ENCODE assay signal across 9 mouse cellular contexts in the genomic region with DNA sequence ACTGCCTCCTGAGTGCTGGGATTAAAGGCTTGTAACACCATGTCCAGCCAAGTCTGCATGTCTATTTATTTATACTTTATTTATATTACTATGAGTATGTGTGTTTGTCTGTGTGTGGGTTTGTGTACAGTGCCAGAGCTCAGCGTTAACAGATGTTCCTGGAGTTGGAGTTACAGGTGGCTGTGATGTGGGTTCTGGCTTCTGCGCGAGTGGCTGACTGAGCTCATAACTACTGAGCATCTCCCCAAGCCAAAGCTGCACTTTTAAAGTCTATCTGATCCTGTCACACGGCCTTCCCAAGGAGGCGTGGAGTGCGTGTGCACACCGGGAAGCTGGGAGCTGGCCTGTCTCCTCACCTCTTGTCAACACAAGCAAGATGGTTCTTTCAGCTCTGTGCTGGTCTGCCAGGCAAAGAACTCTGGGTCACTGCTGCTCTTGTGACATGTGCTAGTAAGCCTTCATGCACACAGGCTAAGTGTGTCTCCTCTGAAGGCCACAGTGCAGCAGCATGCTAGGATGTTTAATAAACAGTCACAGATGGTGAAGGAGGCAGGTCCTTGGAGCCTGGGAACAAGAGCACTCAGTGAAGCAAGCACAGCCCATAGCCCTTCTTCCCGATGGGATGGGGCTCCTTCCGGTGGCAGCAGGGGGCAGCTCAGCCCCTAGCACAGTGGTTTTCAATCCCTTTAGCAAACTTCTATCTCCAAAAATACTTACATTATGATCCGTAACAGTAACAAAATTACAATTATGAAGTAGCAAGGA. TPM values are rescaled to one million over a fixed set of nuclear protein-coding genes. Genes with fewer than 3 reads are reported as not detected.
A peak's percentile ranks its signal among the peaks of the same experiment; 100 is the strongest.
DNase-seq lines count a peak whose midpoint lies in the region; ATAC-seq lines count a peak whose summit lies in the region.
"Had no signal": no experiment of that assay in that cellular context is flagged by ENCODE, and none has a peak within 500 bp of the region (broad histone marks: within the 10 kb centered on the region; RNA-seq: fewer than 3 reads in every experiment).

No protein-coding gene starts in this region.

- H3K27me3 ChIP-seq in lung, embryonic 15.5 days = no peaks in the 10 kb centered on the region
- H3K27me3 ChIP-seq in forebrain, embryonic 14.5 days (replicated peaks; ENCODE audit: control insufficient read depth, insufficient read depth, low read length) = no peaks in the 10 kb centered on the region
- H3K27me3 ChIP-seq in limb, embryonic 10.5 days (ENCODE audit: low read depth, poor library complexity, severe bottlenecking) = no peaks in the 10 kb centered on the region
- no peaks in the 10 kb centered on the region for H3K27me3 ChIP-seq in stomach, embryonic 16.5 days (ENCODE audit: control insufficient read depth, insufficient read depth, low read length)

- no peaks in the 10 kb centered on the region for H3K36me3 ChIP-seq in lung, embryonic 15.5 days
- H3K36me3 ChIP-seq in forebrain, embryonic 14.5 days (ENCODE audit: control insufficient read depth, insufficient read depth, low read length) = no peaks in the 10 kb centered on the region
- H3K36me3 ChIP-seq in limb, embryonic 10.5 days = no peaks in the 10 kb centered on the region
- H3K36me3 ChIP-seq in stomach, embryonic 16.5 days (ENCODE audit: control insufficient read depth, insufficient read depth, low read length) = no peaks in the 10 kb centered on the region

- no peak overlapping the region; the same call in 1 of the 2 replicates for H3K4me2 ChIP-seq in lung, embryonic 15.5 days
- H3K4me2 ChIP-seq in forebrain, embryonic 14.5 days (ENCODE audit: low read length) = no peak overlapping the region
- H3K4me2 ChIP-seq in stomach, embryonic 16.5 days (ENCODE audit: low read depth, low read length) = no peak overlapping the region

- H3K4me1 ChIP-seq in lung, embryonic 15.5 days = peaks cover 36% of the 10 kb centered on the region
- H3K4me1 ChIP-seq in forebrain, embryonic 14.5 days (ENCODE audit: control insufficient read depth, insufficient read depth, low read length) = peaks cover 3% of the 10 kb centered on the region; the same call in 1 of the 2 replicates
- peaks cover 32% of the 10 kb centered on the region for H3K4me1 ChIP-seq in limb, embryonic 10.5 days
- peaks cover 17% of the 10 kb centered on the region for H3K4me1 ChIP-seq in stomach, embryonic 16.5 days (ENCODE audit: control insufficient read depth, insufficient read depth, low read length)

- no peak overlapping the region for H3K4me3 ChIP-seq in lung, embryonic 15.5 days
- no peak overlapping the region for H3K4me3 ChIP-seq in forebrain, embryonic 14.5 days (ENCODE audit: low read depth, low read length)
- no peak overlapping the region for H3K4me3 ChIP-seq in limb, embryonic 10.5 days
- H3K4me3 ChIP-seq in stomach, embryonic 16.5 days (replicated peaks; ENCODE audit: low read length) = no peak overlapping the region
- H3K4me3 ChIP-seq: gastrocnemius, adult 2 months had no signal

- 39% methylated on average over 10 of the region's 10 CpGs for WGBS in lung, embryonic 15.5 days
- WGBS in forebrain, embryonic 14.5 days = 62% methylated on average over 10 of the region's 10 CpGs
- WGBS in limb, embryonic 10.5 days = 70% methylated on average over 10 of the region's 10 CpGs
- WGBS in stomach, embryonic 16.5 days = 40% methylated on average over 10 of the region's 10 CpGs

- no peak overlapping the region for H3K9ac ChIP-seq in lung, embryonic 15.5 days
- no peak overlapping the region for H3K9ac ChIP-seq in forebrain, embryonic 14.5 days (ENCODE audit: low read length)
- H3K9ac ChIP-seq in stomach, embryonic 16.5 days (ENCODE audit: low read length) = no peak overlapping the region

- H3K27ac ChIP-seq in lung, embryonic 15.5 days = peak overlapping the region; percentile 75
- H3K27ac ChIP-seq in forebrain, embryonic 14.5 days (ENCODE audit: low read depth, low read length) = peak overlapping the region; percentile 14; the same call in 1 of the 2 replicates
- peak overlapping the region; percentile 70 for H3K27ac ChIP-seq in limb, embryonic 10.5 days
- peak overlapping the region; percentile 77 for H3K27ac ChIP-seq in stomach, embryonic 16.5 days (ENCODE audit: low read length)
- H3K27ac ChIP-seq: gastrocnemius, adult 2 months had no signal

- peak; percentile 43; the same call in 1 of the 2 replicates for ATAC-seq in lung, embryonic 15.5 days (ENCODE audit: borderline replicate concordance, extremely low read depth, low FRiP score, low TSS enrichment)
- ATAC-seq in forebrain, embryonic 14.5 days = peak; percentile 62
- ATAC-seq in stomach, embryonic 16.5 days (ENCODE audit: insufficient read depth, low FRiP score) = 0 out of 2 replicates have a peak, but pooled peaks have one; percentile 14

- no peaks in the 10 kb centered on the region for H3K9me3 ChIP-seq in lung, embryonic 15.5 days
- no peaks in the 10 kb centered on the region for H3K9me3 ChIP-seq in forebrain, embryonic 14.5 days (replicated peaks; ENCODE audit: control insufficient read depth, low read length)
- H3K9me3 ChIP-seq in limb, embryonic 10.5 days (replicated peaks) = no peaks in the 10 kb centered on the region
- no peaks in the 10 kb centered on the region for H3K9me3 ChIP-seq in stomach, embryonic 16.5 days (replicated peaks; ENCODE audit: control insufficient read depth, low read length)

- DNase-seq in lung, postnatal 36 days = no peak
- DNase-seq in forebrain, embryonic 14.5 days (ENCODE audit: low spot score) = peak; percentile 27
- no peak for DNase-seq in limb, embryonic 10.5 days (ENCODE audit: low spot score)
- no peak for DNase-seq in yolk sac, embryonic 10.5 days (ENCODE audit: low spot score)
- no peak for DNase-seq in left cerebral cortex, adult 18-20 months (ENCODE audit: low spot score in 2 of 2)
- no peak for DNase-seq in cerebellum, adult 9-10 months
- DNase-seq: gastrocnemius, adult 2 months had no signal

RNA-seq across cellular contexts. Expression of gene Sema4c, which starts 37.2 kb away (rescaled TPM):
- polyA plus RNA-seq in lung, embryonic 15.5 days (2015; fragmentation: Nextera tagmentation; extraction: Ambion mirVana) = 19.3 and 19.9 TPM in 2 replicates
- polyA plus RNA-seq in forebrain, embryonic 14.5 days (2014; fragmentation: Nextera tagmentation; extraction: Ambion mirVana) = 5.9 and 6.9 TPM in 2 replicates
- polyA plus RNA-seq in limb, embryonic 10.5 days (2016; fragmentation: Nextera tagmentation; extraction: Ambion mirVana) = 28.5 and 34.2 TPM in 2 replicates
- 10.0 and 10.6 TPM in 2 replicates for polyA plus RNA-seq in stomach, embryonic 16.5 days (2015; fragmentation: Nextera tagmentation; extraction: Ambion mirVana)
- total RNA-seq in left cerebral cortex, adult 18-20 months (2021) = 10 to 100 TPM; 20.5 to 21.0 TPM

RNA-seq across cellular contexts. Expression of gene Ankrd39, which starts 48.1 kb away (rescaled TPM):
- polyA plus RNA-seq in lung, embryonic 15.5 days (2015; fragmentation: Nextera tagmentation; extraction: Ambion mirVana) = 20.3 and 26.0 TPM in 2 replicates
- polyA plus RNA-seq in forebrain, embryonic 14.5 days (2014; fragmentation: Nextera tagmentation; extraction: Ambion mirVana) = 15.4 and 15.7 TPM in 2 replicates
- 19.5 and 20.3 TPM in 2 replicates for polyA plus RNA-seq in limb, embryonic 10.5 days (2016; fragmentation: Nextera tagmentation; extraction: Ambion mirVana)
- 26.7 and 30.5 TPM in 2 replicates for polyA plus RNA-seq in stomach, embryonic 16.5 days (2015; fragmentation: Nextera tagmentation; extraction: Ambion mirVana)
- 10 to 100 TPM; 11.5 to 11.9 TPM for total RNA-seq in left cerebral cortex, adult 18-20 months (2021)

RNA-seq across cellular contexts. Expression of gene Gm42417, which starts 56.1 kb away (rescaled TPM):
- 0.25 TPM in 1 of 2 replicates, not detected in the other for polyA plus RNA-seq in lung, embryonic 15.5 days (2015; fragmentation: Nextera tagmentation; extraction: Ambion mirVana)
- 0.22 TPM in 1 of 2 replicates, not detected in the other for polyA plus RNA-seq in forebrain, embryonic 14.5 days (2014; fragmentation: Nextera tagmentation; extraction: Ambion mirVana)
- polyA plus RNA-seq in limb, embryonic 10.5 days (2016; fragmentation: Nextera tagmentation; extraction: Ambion mirVana) = 0.39 TPM in 1 of 2 replicates, not detected in the other
- polyA plus RNA-seq in stomach, embryonic 16.5 days (2015; fragmentation: Nextera tagmentation; extraction: Ambion mirVana) = 1.9 TPM in 1 of 2 replicates, not detected in the other
- total RNA-seq in left cerebral cortex, adult 18-20 months (2021) = under 1 TPM in 1 of 2 experiments, not detected in 1; 0.77 TPM

RNA-seq across cellular contexts. Expression of gene Ankrd23, which starts 58.7 kb away (rescaled TPM):
- 12.4 and 15.9 TPM in 2 replicates for polyA plus RNA-seq in lung, embryonic 15.5 days (2015; fragmentation: Nextera tagmentation; extraction: Ambion mirVana)
- polyA plus RNA-seq in forebrain, embryonic 14.5 days (2014; fragmentation: Nextera tagmentation; extraction: Ambion mirVana) = 3.8 and 5.2 TPM in 2 replicates
- 14.3 and 16.8 TPM in 2 replicates for polyA plus RNA-seq in limb, embryonic 10.5 days (2016; fragmentation: Nextera tagmentation; extraction: Ambion mirVana)
- 18.0 and 21.7 TPM in 2 replicates for polyA plus RNA-seq in stomach, embryonic 16.5 days (2015; fragmentation: Nextera tagmentation; extraction: Ambion mirVana)
- total RNA-seq in left cerebral cortex, adult 18-20 months (2021) = 1 to 10 TPM; 5.4 to 5.9 TPM

Comparison
In these comparisons a context has a peak if more than half of its experiments do, and no peak if none do; other contexts are left out.
1. H3K27ac ChIP-seq: peak in every context shown above with its lines; median percentile 77 in stomach, embryonic 16.5 days; 75 in lung, embryonic 15.5 days; 70 in limb, embryonic 10.5 days; 14 in forebrain, embryonic 14.5 days.